Comparison of ENCODE assay signal across 26 mouse cellular contexts in the genomic region with DNA sequence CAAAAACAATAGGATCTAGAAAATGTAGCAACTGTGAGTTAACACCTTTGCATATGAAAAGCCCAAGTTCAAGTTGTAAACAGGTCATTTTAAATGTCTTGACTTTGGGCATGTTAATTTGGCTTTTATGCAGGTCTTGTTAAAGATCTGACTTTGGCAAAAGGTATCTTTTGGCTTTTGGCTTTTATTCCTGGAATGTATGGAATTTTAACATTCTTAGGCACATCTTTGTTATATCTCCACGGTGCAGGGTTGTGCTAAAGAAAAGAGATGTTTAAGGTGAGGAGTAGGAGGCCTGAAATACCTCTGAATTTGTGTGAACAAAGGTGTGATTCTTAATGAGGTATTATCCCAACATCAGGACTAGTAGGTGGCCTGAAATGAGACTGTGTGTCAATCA.
DNase-seq lines count a peak whose midpoint lies in the region; ATAC-seq and TF ChIP-seq lines count a peak whose summit lies in the region.
"Had no signal": no experiment of that assay in that cellular context is flagged by ENCODE, and none has a peak within 500 bp of the region (broad histone marks: within the 10 kb centered on the region; RNA-seq: fewer than 3 reads in every experiment).

No protein-coding gene starts in this region.

- no peak overlapping the region for H3K9ac ChIP-seq in ES-E14 (ENCODE audit: insufficient read depth, low read depth, low read length, poor library complexity, severe bottlenecking)
- H3K9ac ChIP-seq in heart, embryonic 12.5 days = no peak overlapping the region
- H3K9ac ChIP-seq in forebrain, embryonic 14.5 days (ENCODE audit: low read length) = no peak overlapping the region

- no peak overlapping the region for H3K27ac ChIP-seq in ES-E14 (ENCODE audit: insufficient read depth, low read depth, low read length, poor library complexity, severe bottlenecking)
- no peak overlapping the region for H3K27ac ChIP-seq in embryonic facial prominence, embryonic 10.5 days (replicated peaks)
- H3K27ac ChIP-seq in heart, embryonic 12.5 days (ENCODE audit: poor library complexity, severe bottlenecking) = no peak overlapping the region
- H3K27ac ChIP-seq in forebrain, embryonic 14.5 days (ENCODE audit: low read depth, low read length) = no peak overlapping the region

- H3K4me1 ChIP-seq in ES-E14 (ENCODE audit: control insufficient read depth in 2 of 2, insufficient read depth in 2 of 2, low read length in 2 of 2, poor library complexity in 1 of 2) = peaks cover 0 to 2% of the 10 kb centered on the region in 2 experiments; a peak in 2 of 4 replicates
- no peaks in the 10 kb centered on the region for H3K4me1 ChIP-seq in embryonic facial prominence, embryonic 10.5 days
- no peaks in the 10 kb centered on the region for H3K4me1 ChIP-seq in heart, embryonic 12.5 days (replicated peaks)
- no peaks in the 10 kb centered on the region for H3K4me1 ChIP-seq in forebrain, embryonic 14.5 days (ENCODE audit: control insufficient read depth, insufficient read depth, low read length)

- H3K4me2 ChIP-seq in heart, embryonic 12.5 days = no peak overlapping the region
- no peak overlapping the region for H3K4me2 ChIP-seq in forebrain, embryonic 14.5 days (ENCODE audit: low read length)

- H3K27me3 ChIP-seq in embryonic facial prominence, embryonic 10.5 days (replicated peaks; ENCODE audit: low read depth, poor library complexity, severe bottlenecking) = no peaks in the 10 kb centered on the region
- H3K27me3 ChIP-seq in heart, embryonic 12.5 days (replicated peaks) = no peaks in the 10 kb centered on the region
- no peaks in the 10 kb centered on the region for H3K27me3 ChIP-seq in forebrain, embryonic 14.5 days (replicated peaks; ENCODE audit: control insufficient read depth, insufficient read depth, low read length)
- H3K27me3 ChIP-seq: CH12.LX, Patski had no signal

- no peak overlapping the region for H3K4me3 ChIP-seq in ES-E14 (ENCODE audit: insufficient read depth in 1 of 2, low read depth in 1 of 2, low read length in 2 of 2, poor library complexity in 1 of 2, severe bottlenecking in 1 of 2)
- no peak overlapping the region for H3K4me3 ChIP-seq in embryonic facial prominence, embryonic 10.5 days
- no peak overlapping the region for H3K4me3 ChIP-seq in heart, embryonic 12.5 days
- no peak overlapping the region for H3K4me3 ChIP-seq in forebrain, embryonic 14.5 days (ENCODE audit: low read depth, low read length)

- DNase-seq in ES-CJ7 (ENCODE audit: low read depth, low spot score) (peak; percentile 42), ES-E14 (ENCODE audit: low read depth, low spot score) (peak; percentile 24), R1 (ENCODE audit: low read depth, low spot score) (peak; percentile 74), ZHBTc4 (ENCODE audit: low read depth, low spot score) (peak; percentile 56)
- no peak for DNase-seq in embryonic facial prominence, embryonic 10.5 days (ENCODE audit: low spot score)
- DNase-seq in left cerebral cortex, adult 18-20 months (ENCODE audit: low spot score in 2 of 2) = no peak
- DNase-seq in forebrain, embryonic 14.5 days (ENCODE audit: low spot score) = no peak
- DNase-seq: adrenal gland, adult 2 months; adrenal gland, adult 8-10 months; adrenal gland, postnatal 10 days; adrenal gland, postnatal 14 days; adrenal gland, postnatal 25 days; adrenal gland, postnatal 36 days; B cell, adult 2 months; cerebellum, adult 11 months; cerebellum, adult 11-12 months; cerebellum, adult 18-20 months; cerebellum, adult 2 months; cerebellum, adult 8-10 months; cerebellum, adult 9-10 months had no signal

- no peaks in the 10 kb centered on the region for H3K9me3 ChIP-seq in ES-E14 (ENCODE audit: control insufficient read depth, insufficient read depth, low read depth, low read length)
- 0 out of 2 replicates have a peak, but pooled peaks cover 2% of the 10 kb centered on the region for H3K9me3 ChIP-seq in embryonic facial prominence, embryonic 10.5 days
- no peaks in the 10 kb centered on the region for H3K9me3 ChIP-seq in heart, embryonic 12.5 days (replicated peaks)
- H3K9me3 ChIP-seq in forebrain, embryonic 14.5 days (replicated peaks; ENCODE audit: control insufficient read depth, low read length) = no peaks in the 10 kb centered on the region

- no peak for ATAC-seq in heart, embryonic 12.5 days (ENCODE audit: insufficient number of reproducible peaks, low FRiP score)
- no peak for ATAC-seq in forebrain, embryonic 14.5 days
- ATAC-seq: activated CD4-positive, CD25-positive, alpha-beta regulatory T cell, adult 4 months; CD4-positive, CD25-positive, alpha-beta regulatory T cell, adult 4 months; Patski had no signal

- in situ Hi-C loops in ES-E14 (cut with MboI; ENCODE audit: low sequenced_read_pairs in 2 of 2, unreplicated experiment in 2 of 2) = no loop called here

- 73% methylated on average over 1 of the region's 1 CpGs for WGBS in embryonic facial prominence, embryonic 10.5 days
- 67% methylated on average over 1 of the region's 1 CpGs for WGBS in heart, embryonic 12.5 days
- WGBS in forebrain, embryonic 14.5 days = 69% methylated on average over 1 of the region's 1 CpGs

- no peaks in the 10 kb centered on the region for H3K36me3 ChIP-seq in ES-E14 (ENCODE audit: control insufficient read depth, insufficient read depth, low read length, poor library complexity, severe bottlenecking)
- no peaks in the 10 kb centered on the region for H3K36me3 ChIP-seq in embryonic facial prominence, embryonic 10.5 days (replicated peaks)
- H3K36me3 ChIP-seq in heart, embryonic 12.5 days = no peaks in the 10 kb centered on the region
- H3K36me3 ChIP-seq in forebrain, embryonic 14.5 days (ENCODE audit: control insufficient read depth, insufficient read depth, low read length) = no peaks in the 10 kb centered on the region
- H3K36me3 ChIP-seq: G1E had no signal

TF ChIP-seq in ES-E14, 5 proteins besides CTCF, POLR2A, EP300 and RAD21:
- no peak for TF ChIP-seq ZNF384 (IDR thresholded peaks at IDR 0.05; ENCODE audit: low read depth, low read length)
- no peak for TF ChIP-seq HCFC1 (IDR thresholded peaks at IDR 0.05; ENCODE audit: borderline replicate concordance, insufficient read depth, low read length)
- TF ChIP-seq MAFK (IDR thresholded peaks at IDR 0.05; ENCODE audit: insufficient read depth, low read depth, low read length) = no peak
- no peak for TF ChIP-seq ZC3H11A (IDR thresholded peaks at IDR 0.05; ENCODE audit: borderline replicate concordance, low read depth, low read length)
- no peak for TF ChIP-seq CHD2 (IDR thresholded peaks at IDR 0.05; ENCODE audit: low read depth, low read length)

Comparison
In these comparisons a context has a peak if more than half of its experiments do, and no peak if none do; other contexts are left out.
1. DNase-seq: peak in ES-CJ7 (single experiment), ES-E14 (single experiment), R1 (single experiment) and ZHBTc4 (single experiment); none in embryonic facial prominence, embryonic 10.5 days (single experiment), left cerebral cortex, adult 18-20 months (0 of 2) and forebrain, embryonic 14.5 days (single experiment).